Mouse (Mus musculus): ENCODE measurements around the gene Mpzl1.

DNA sequence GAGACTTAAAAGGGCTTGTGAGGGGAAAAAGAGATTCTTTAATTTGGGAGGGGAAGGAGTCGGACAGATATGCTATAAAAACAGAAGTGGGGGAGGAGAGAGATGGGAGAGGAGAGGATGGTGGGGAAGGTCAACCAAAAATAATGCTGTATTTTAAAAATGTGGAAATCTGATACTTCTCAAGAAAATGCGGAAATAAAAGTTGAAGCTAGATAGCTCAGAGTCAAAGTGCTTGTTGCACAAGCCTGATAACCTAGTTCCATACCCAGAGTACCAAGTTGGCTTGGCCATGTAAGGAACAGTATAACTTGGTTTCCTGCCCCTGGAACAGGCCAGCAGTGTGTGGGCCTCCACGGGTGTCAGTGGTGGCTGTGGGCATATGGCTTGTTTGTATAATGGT is 19.5 kb downstream of the Mpzl1 start:
- TF ChIP-seq FLI1 (IDR thresholded peaks at IDR 0.05; ENCODE audit: low read length) (no peak), GATA1 (IDR thresholded peaks at IDR 0.05; ENCODE audit: borderline replicate concordance, low read length) (no peak)

Data from megakaryocyte, embryonic 14.5 days (primary cell).